In genomic region chr13:53261106-53261771, GRCm38 (mm10) we compare ENCODE assay signal across 8 mouse cellular contexts. TPM values are rescaled to one million over a fixed set of nuclear protein-coding genes. Genes with fewer than 3 reads are reported as not detected.
A peak's percentile ranks its signal among the peaks of the same experiment; 100 is the strongest.
DNase-seq lines count a peak whose midpoint lies in the region; ATAC-seq lines count a peak whose summit lies in the region.

No protein-coding gene starts in this region.

- H3K9me3 ChIP-seq in heart, embryonic 14.5 days (ENCODE audit: control insufficient read depth, low read length) = no peaks in the 10 kb centered on the region
- H3K9me3 ChIP-seq in liver, embryonic 12.5 days (replicated peaks) = no peaks in the 10 kb centered on the region
- H3K9me3 ChIP-seq in midbrain, embryonic 13.5 days = no peaks in the 10 kb centered on the region

- H3K4me2 ChIP-seq in heart, embryonic 14.5 days (ENCODE audit: low read length) = peak overlapping the region; percentile 59
- H3K4me2 ChIP-seq in liver, embryonic 12.5 days = no peak overlapping the region
- no peak overlapping the region for H3K4me2 ChIP-seq in midbrain, embryonic 13.5 days (replicated peaks)

- peak; percentile 58; the same call in 1 of the 2 replicates for ATAC-seq in heart, embryonic 14.5 days (ENCODE audit: insufficient number of reproducible peaks, insufficient read depth, low FRiP score, low read depth)
- ATAC-seq in liver, embryonic 12.5 days = no peak
- ATAC-seq in midbrain, embryonic 13.5 days = no peak

- H3K36me3 ChIP-seq in heart, embryonic 14.5 days (ENCODE audit: control insufficient read depth, insufficient read depth, low read length) = no peaks in the 10 kb centered on the region
- no peaks in the 10 kb centered on the region for H3K36me3 ChIP-seq in liver, embryonic 12.5 days
- H3K36me3 ChIP-seq in midbrain, embryonic 13.5 days = no peaks in the 10 kb centered on the region

- H3K27ac ChIP-seq in heart, embryonic 14.5 days (replicated peaks in 1 of 2; ENCODE audit: control insufficient read depth in 1 of 2, insufficient read depth in 1 of 2, low read depth in 2 of 2, low read length in 2 of 2) = peak overlapping the region; percentile 54 to 96
- H3K27ac ChIP-seq in liver, embryonic 12.5 days = no peak overlapping the region
- no peak overlapping the region for H3K27ac ChIP-seq in midbrain, embryonic 13.5 days

- 25% methylated on average over 8 of the region's 8 CpGs for WGBS in heart, embryonic 14.5 days
- 49% methylated on average over 8 of the region's 8 CpGs for WGBS in liver, embryonic 12.5 days (ENCODE audit: insufficient replicate concordance)
- 62% methylated on average over 8 of the region's 8 CpGs for WGBS in midbrain, embryonic 13.5 days

- DNase-seq in urinary bladder, postnatal 25 days (ENCODE audit: low spot score) = peak; percentile 37
- DNase-seq in urinary bladder, adult 2 months (ENCODE audit: low spot score) = no peak
- DNase-seq in kidney, postnatal 36 days = peak; percentile 84 to 88
- no peak for DNase-seq in embryo, embryonic 9.5 days (ENCODE audit: extremely low spot score)
- DNase-seq in spleen, postnatal 14 days (ENCODE audit: low spot score in 2 of 2) = no peak

- H3K4me3 ChIP-seq in heart, embryonic 14.5 days (ENCODE audit: control insufficient read depth in 1 of 2, insufficient read depth in 1 of 2, low read depth in 1 of 2, low read length in 2 of 2) = no peak overlapping the region
- no peak overlapping the region for H3K4me3 ChIP-seq in liver, embryonic 12.5 days
- H3K4me3 ChIP-seq in midbrain, embryonic 13.5 days (replicated peaks) = no peak overlapping the region

- H3K27me3 ChIP-seq in heart, embryonic 14.5 days (ENCODE audit: control insufficient read depth, insufficient read depth, low read length) = no peaks in the 10 kb centered on the region
- H3K27me3 ChIP-seq in liver, embryonic 12.5 days (replicated peaks) = no peaks in the 10 kb centered on the region
- no peaks in the 10 kb centered on the region for H3K27me3 ChIP-seq in midbrain, embryonic 13.5 days

- H3K4me1 ChIP-seq in heart, embryonic 14.5 days (ENCODE audit: control insufficient read depth in 2 of 2, insufficient read depth in 2 of 2, low read length in 2 of 2) = peaks cover 45 to 83% of the 10 kb centered on the region in 2 experiments
- no peaks in the 10 kb centered on the region for H3K4me1 ChIP-seq in liver, embryonic 12.5 days
- H3K4me1 ChIP-seq in midbrain, embryonic 13.5 days (replicated peaks) = peaks cover 7% of the 10 kb centered on the region; the same call in 1 of the 2 replicates

- no peak overlapping the region for H3K9ac ChIP-seq in heart, embryonic 14.5 days (ENCODE audit: low read length)
- no peak overlapping the region for H3K9ac ChIP-seq in liver, embryonic 12.5 days
- no peak overlapping the region for H3K9ac ChIP-seq in midbrain, embryonic 13.5 days (replicated peaks)

RNA-seq across cellular contexts. Expression of gene Ror2, which starts 24.7 kb away (rescaled TPM):
- polyA plus RNA-seq in urinary bladder, adult 2 months (2012; rRNA removed) = 8.6 and 11.7 TPM in 2 replicates
- 11.5 and 13.2 TPM in 2 replicates for polyA plus RNA-seq in heart, embryonic 14.5 days (2014; fragmentation: Nextera tagmentation; extraction: Ambion mirVana)
- polyA plus RNA-seq in liver, embryonic 12.5 days (2016; fragmentation: Nextera tagmentation; extraction: Ambion mirVana) = 1.5 TPM in 2 replicates
- polyA plus RNA-seq in midbrain, embryonic 13.5 days (2015; fragmentation: Nextera tagmentation; extraction: Ambion mirVana) = 1.9 and 3.5 TPM in 2 replicates

Comparison
In these comparisons a context has a peak if more than half of its experiments do, and no peak if none do; other contexts are left out.
1. DNase-seq: peak in urinary bladder, postnatal 25 days (single experiment) and kidney, postnatal 36 days (2 of 2); none in urinary bladder, adult 2 months (single experiment), embryo, embryonic 9.5 days (single experiment) and spleen, postnatal 14 days (0 of 2).
2. H3K27ac ChIP-seq: peak in heart, embryonic 14.5 days (2 of 2); none in liver, embryonic 12.5 days (single experiment) and midbrain, embryonic 13.5 days (single experiment).